Mouse (Mus musculus) liver, adult 2 months (tissue): ENCODE data around the gene Slc16a10. TPM values are rescaled to one million over a fixed set of nuclear protein-coding genes. Genes with fewer than 3 reads are reported as not detected.

ENCODE experiments used
- DNase-seq: peaks from one replicate; pipeline ENCODE4 v3.0.0-alpha.2; 2011; ENCODE audit warnings: low read depth, low spot score; ENCODE audit errors: extremely low read depth
- H3K27ac ChIP-seq: fragments of 200-500 bp; replicated peaks from 2 replicates; pipeline ENCODE4 v1.5.1; 2012; ENCODE audit warnings: low read depth, mild to moderate bottlenecking, control low read depth, inconsistent platforms, low read length; ENCODE audit not compliant: insufficient read depth
- H3K27me3 ChIP-seq: fragments of 200-500 bp; 2 replicates; pipeline ENCODE4 v1.6.1; 2012; ENCODE audit warnings: mild to moderate bottlenecking, moderate library complexity, low read length, inconsistent platforms; ENCODE audit not compliant: control insufficient read depth, insufficient read depth
- H3K36me3 ChIP-seq: fragments of 200-500 bp; 2 replicates; pipeline ENCODE4 v1.6.1; 2012; ENCODE audit warnings: low read length, inconsistent platforms; ENCODE audit not compliant: control insufficient read depth, insufficient read depth
- H3K4me1 ChIP-seq: fragments of 200-500 bp; 2 replicates; pipeline ENCODE4 v1.6.1; 2011; ENCODE audit warnings: low read length; ENCODE audit not compliant: control insufficient read depth, insufficient read depth
- H3K4me3 ChIP-seq: fragments of 200-500 bp; 2 replicates; pipeline ENCODE4 v1.5.1; 2011; ENCODE audit warnings: low read depth, mild to moderate bottlenecking, control low read depth, low read length, moderate library complexity; ENCODE audit not compliant: insufficient read depth
- H3K79me2 ChIP-seq: fragments of 200-500 bp; 2 replicates; pipeline ENCODE4 v1.6.1; 2012; ENCODE audit warnings: inconsistent platforms, mild to moderate bottlenecking, low read length, moderate library complexity; ENCODE audit not compliant: control insufficient read depth, insufficient read depth
- H3K9ac ChIP-seq: fragments of 200-500 bp; 2 replicates; pipeline ENCODE4 v1.6.1; 2012; ENCODE audit warnings: low read depth, mild to moderate bottlenecking, control low read depth, inconsistent platforms, low read length
- CTCF ChIP-seq: fragments of 200-500 bp; IDR thresholded peaks from 2 replicates; pipeline ENCODE4 v1.5.1; 2011; ENCODE audit warnings: low read depth, low read length, control low read depth
- POLR2A ChIP-seq: fragments of 200-500 bp; IDR thresholded peaks from 2 replicates; pipeline ENCODE4 v1.6.1; 2011; ENCODE audit warnings: low read length, control low read depth; ENCODE audit not compliant: insufficient read depth; ENCODE audit errors: extremely low read depth
- WGBS: fragments of 180-500 bp; shearing (Covaris S2); methylation state at CpG from one replicate; pipeline ENCODE4 v1.1.7; 2018; 5-methylcytosine and 5-hydroxymethylcytosine counted together
- polyA plus RNA-seq: library from polyadenylated mRNA; depleted of rRNA; stranded (reverse); fragments of >200 nt; gene quantifications from 2 replicates; pipeline ENCODE4 v1.2.3, GENCODE M21; 2012
- total RNA-seq: library from RNA; depleted of rRNA; stranded (reverse); fragments of >200 nt; gene quantifications from 2 replicates; pipeline ENCODE4 v1.2.3, GENCODE M21; 2014

The Slc16a10 gene
- total and polyA plus RNA-seq, 2 experiments = 61.4 to 76.0 TPM

GRCm38 (mm10) chr10:40129134-40129533 lies 12.9 kb downstream of the Slc16a10 start:
- H3K36me3 ChIP-seq = peaks cover 4% of the 10 kb centered on the region
- peak; percentile 12 for DNase-seq
- no peak for TF ChIP-seq POLR2A
- TF ChIP-seq CTCF = no peak
- peaks cover 13% of the 10 kb centered on the region for H3K79me2 ChIP-seq
- H3K27me3 ChIP-seq = no peaks in the 10 kb centered on the region
- H3K27ac ChIP-seq = no peak overlapping the region
- H3K9ac ChIP-seq = no peak overlapping the region
- H3K4me1 ChIP-seq = peaks cover 6% of the 10 kb centered on the region
- H3K4me3 ChIP-seq = no peak overlapping the region

GRCm38 (mm10) chr10:40128497-40128896 lies 13.6 kb downstream of the Slc16a10 start:
- WGBS = 88% methylated on average over 7 of the region's 7 CpGs
- Histone ChIP-seq H3K27ac (peak overlapping the region; percentile 25; the same call in 1 of the 2 replicates), H3K9ac (no peak overlapping the region)

GRCm38 (mm10) chr10:40125200-40125599 lies 16.9 kb downstream of the Slc16a10 start:
- Histone ChIP-seq H3K27ac (peak overlapping the region; percentile 55), H3K27me3 (no peaks in the 10 kb centered on the region), H3K4me1 (peaks cover 13% of the 10 kb centered on the region), H3K9ac (no peak overlapping the region; the same call in 1 of the 2 replicates), H3K4me3 (no peak overlapping the region), H3K79me2 (peaks cover 24% of the 10 kb centered on the region; the same call in 1 of the 2 replicates), H3K36me3 (no peaks in the 10 kb centered on the region)
- TF ChIP-seq CTCF (no peak), POLR2A (no peak)
- WGBS = 21% methylated on average over 9 of the region's 9 CpGs
- DNase-seq = peak; percentile 98

More at GRCm38 (mm10) chr10:40128497-40128896, 13.6 kb downstream of the Slc16a10 start:
- peaks cover 6% of the 10 kb centered on the region for H3K4me1 ChIP-seq
- TF ChIP-seq POLR2A (no peak), CTCF (no peak)
- peaks cover 15% of the 10 kb centered on the region for H3K79me2 ChIP-seq
- DNase-seq = peak; percentile 45
- H3K27me3 ChIP-seq = no peaks in the 10 kb centered on the region
- peaks cover 4% of the 10 kb centered on the region for H3K36me3 ChIP-seq
- no peak overlapping the region for H3K4me3 ChIP-seq

- H3K36me3 ChIP-seq = no peaks in the 10 kb centered on the region
- H3K79me2 ChIP-seq = peaks cover 24% of the 10 kb centered on the region; the same call in 1 of the 2 replicates
- no peak for DNase-seq
- no peak overlapping the region for H3K9ac ChIP-seq
- peaks cover 16% of the 10 kb centered on the region for H3K4me1 ChIP-seq
- H3K27ac ChIP-seq = peak overlapping the region; percentile 79
- no peaks in the 10 kb centered on the region for H3K27me3 ChIP-seq
- H3K4me3 ChIP-seq = no peak overlapping the region
- no peak for TF ChIP-seq CTCF
- TF ChIP-seq POLR2A = no peak
- 40% methylated on average over 4 of the region's 4 CpGs for WGBS
Measured at GRCm38 (mm10) chr10:40124570-40124969, 17.5 kb downstream of the Slc16a10 start.

- no peak for TF ChIP-seq POLR2A
- TF ChIP-seq CTCF = no peak
- DNase-seq = no peak
- H3K9ac ChIP-seq = no peak overlapping the region
- H3K36me3 ChIP-seq = no peaks in the 10 kb centered on the region
- peaks cover 18% of the 10 kb centered on the region for H3K4me1 ChIP-seq
- H3K27ac ChIP-seq = no peak overlapping the region
- WGBS = 96% methylated on average over 2 of the region's 2 CpGs
- no peaks in the 10 kb centered on the region for H3K27me3 ChIP-seq
- H3K79me2 ChIP-seq = peaks cover 24% of the 10 kb centered on the region; the same call in 1 of the 2 replicates
- no peak overlapping the region for H3K4me3 ChIP-seq
Measured at GRCm38 (mm10) chr10:40124096-40124495, 18.0 kb downstream of the Slc16a10 start.

- Histone ChIP-seq H3K4me3 (no peak overlapping the region), H3K4me1 (peaks cover 15% of the 10 kb centered on the region), H3K79me2 (peaks cover 30% of the 10 kb centered on the region; the same call in 1 of the 2 replicates), H3K27ac (no peak overlapping the region), H3K9ac (no peak overlapping the region), H3K27me3 (no peaks in the 10 kb centered on the region), H3K36me3 (no peaks in the 10 kb centered on the region)
- TF ChIP-seq CTCF = no peak
- DNase-seq = no peak
- WGBS = 47% methylated on average over 3 of the region's 3 CpGs
Measured at GRCm38 (mm10) chr10:40119466-40119865, 22.6 kb downstream of the Slc16a10 start.
